Mouse (Mus musculus) CH12.LX (cell line): ENCODE measurements around the gene Pygm. TPM values are rescaled to one million over a fixed set of nuclear protein-coding genes. Genes with fewer than 3 reads are reported as not detected.

Source experiments
- DNase-seq: peaks from one replicate; pipeline ENCODE4 v3.0.0-alpha.2; 2013; ENCODE audit errors: extremely low read depth
- H3K27ac ChIP-seq: 2 replicates; pipeline ENCODE4 v1.5.1; 2012; ENCODE audit warnings: low read depth, mild to moderate bottlenecking, control low read depth, moderate library complexity; ENCODE audit not compliant: insufficient read depth
- H3K27me3 ChIP-seq: replicated peaks from 2 replicates; pipeline ENCODE3; 2012; ENCODE audit warnings: inconsistent platforms
- H3K36me3 ChIP-seq, 2 experiments: replicated peaks in 1 of 2; 2 replicates each; pipeline versions ENCODE3 to v1.6.1; 2012; ENCODE audit warnings: inconsistent platforms in 1 of 2, low read length in 1 of 2, mild to moderate bottlenecking in 1 of 2, mixed read lengths in 1 of 2, moderate library complexity in 1 of 2; ENCODE audit not compliant: control insufficient read depth in 1 of 2, insufficient read depth in 1 of 2
- H3K4me1 ChIP-seq, 2 experiments: 2 replicates each; pipeline ENCODE4 v1.6.1; 2012; ENCODE audit warnings: inconsistent platforms in 1 of 2, moderate library complexity in 1 of 2; ENCODE audit not compliant: insufficient read depth in 2 of 2, control insufficient read depth in 1 of 2
- H3K4me2 ChIP-seq: 2 replicates; pipeline ENCODE4 v1.6.1; 2012; ENCODE audit warnings: low read depth, mild to moderate bottlenecking, control low read depth; ENCODE audit not compliant: poor library complexity, insufficient read depth, severe bottlenecking
- H3K4me3 ChIP-seq, 3 experiments: fragments of 150-350 bp in 1 of 3; sonication (generic) in 1 of 3; replicated peaks in 1 of 3; 2 replicates each; pipeline versions ENCODE3 to v1.5.1; 2011 to 2012; ENCODE audit warnings: low read depth in 2 of 3, low read length in 2 of 3, mild to moderate bottlenecking in 2 of 3, moderate library complexity in 2 of 3, control low read depth in 1 of 3, improper control_type of control experiment in 1 of 3, inconsistent platforms in 1 of 3, mixed read lengths in 1 of 3; ENCODE audit not compliant: poor library complexity in 1 of 3
- H3K79me2 ChIP-seq: replicated peaks from 2 replicates; pipeline ENCODE4 v1.6.1; 2012; ENCODE audit warnings: mild to moderate bottlenecking, moderate library complexity; ENCODE audit not compliant: control insufficient read depth, poor library complexity, insufficient read depth, severe bottlenecking; ENCODE audit errors: extremely low read depth
- H3K9ac ChIP-seq: 2 replicates; pipeline ENCODE4 v1.6.1; 2012; ENCODE audit warnings: low read depth, mild to moderate bottlenecking, control low read depth, moderate library complexity; ENCODE audit not compliant: insufficient read depth
- H3K9me3 ChIP-seq: replicated peaks from 2 replicates; pipeline ENCODE3; 2012; ENCODE audit warnings: low read length, inconsistent platforms, mixed read lengths
- BHLHE40 ChIP-seq: IDR thresholded peaks from 2 replicates; pipeline ENCODE4 v1.6.1; 2011; ENCODE audit warnings: mild to moderate bottlenecking, low read depth, low read length, improper control_type of control experiment
- CHD2 ChIP-seq: IDR thresholded peaks from 2 replicates; pipeline ENCODE4 v1.6.1; 2011; ENCODE audit warnings: low read length, improper control_type of control experiment
- CTCF ChIP-seq, 2 experiments: IDR thresholded peaks in 1 of 2; conservative IDR thresholded peaks in 1 of 2; 2 replicates each; pipeline ENCODE4 v1.5.1; 2011 to 2012; ENCODE audit warnings: low read depth in 2 of 2, low read length in 2 of 2, improper control_type of control experiment in 1 of 2, inconsistent platforms in 1 of 2, mild to moderate bottlenecking in 1 of 2, moderate library complexity in 1 of 2
- E2F4 ChIP-seq: IDR thresholded peaks from 2 replicates; pipeline ENCODE4 v1.6.1; 2011; ENCODE audit warnings: low read depth, low read length, improper control_type of control experiment; ENCODE audit not compliant: insufficient replicate concordance
- ELF1 ChIP-seq: IDR thresholded peaks from 2 replicates; pipeline ENCODE4 v1.6.1; 2014; ENCODE audit warnings: low read depth, mild to moderate bottlenecking, inconsistent platforms, low read length, improper control_type of control experiment
- HCFC1 ChIP-seq: IDR thresholded peaks from 2 replicates; pipeline ENCODE4 v1.6.1; 2012; ENCODE audit warnings: low read depth, mild to moderate bottlenecking, inconsistent platforms, low read length, improper control_type of control experiment
- JUN ChIP-seq: IDR thresholded peaks from 2 replicates; pipeline ENCODE4 v1.6.1; 2011; ENCODE audit warnings: low read depth, mild to moderate bottlenecking, low read length, improper control_type of control experiment, moderate library complexity; ENCODE audit not compliant: insufficient read depth
- KAT2A ChIP-seq: IDR thresholded peaks from 2 replicates; pipeline ENCODE4 v1.6.1; 2012; ENCODE audit warnings: low read length, improper control_type of control experiment, inconsistent platforms; ENCODE audit not compliant: insufficient replicate concordance
- MAX ChIP-seq: IDR thresholded peaks from 2 replicates; pipeline ENCODE4 v1.6.1; 2011; ENCODE audit warnings: low read length, improper control_type of control experiment
- MEF2A ChIP-seq: IDR thresholded peaks from 2 replicates; pipeline ENCODE4 v1.6.1; 2014; ENCODE audit warnings: low read depth, mild to moderate bottlenecking, inconsistent platforms, low read length, improper control_type of control experiment, borderline replicate concordance
- NELFE ChIP-seq: IDR thresholded peaks from 2 replicates; pipeline ENCODE4 v1.6.1; 2011; ENCODE audit warnings: low read depth, low read length, improper control_type of control experiment
- NRF1 ChIP-seq: IDR thresholded peaks from 2 replicates; pipeline ENCODE4 v1.6.1; 2014; ENCODE audit warnings: low read depth, mild to moderate bottlenecking, inconsistent platforms, low read length, improper control_type of control experiment, moderate library complexity
- POLR2AphosphoS2 ChIP-seq: IDR thresholded peaks from 2 replicates; pipeline ENCODE4 v1.6.1; 2011; ENCODE audit warnings: low read depth, low read length, improper control_type of control experiment
- SIN3A ChIP-seq: IDR thresholded peaks from 2 replicates; pipeline ENCODE4 v1.6.1; 2012; ENCODE audit warnings: low read length, improper control_type of control experiment, inconsistent platforms
- TCF12 ChIP-seq: IDR thresholded peaks from 2 replicates; pipeline ENCODE4 v1.6.1; 2014; ENCODE audit warnings: low read depth, mild to moderate bottlenecking, inconsistent platforms, low read length, improper control_type of control experiment
- UBTF ChIP-seq: IDR thresholded peaks from 2 replicates; pipeline ENCODE4 v1.6.1; 2012; ENCODE audit warnings: low read depth, mild to moderate bottlenecking, inconsistent platforms, low read length, improper control_type of control experiment, moderate library complexity
- USF2 ChIP-seq: conservative IDR thresholded peaks from 2 replicates; pipeline ENCODE4 v1.6.1; 2011; ENCODE audit warnings: low read depth, low read length, improper control_type of control experiment
- ZKSCAN1 ChIP-seq: IDR thresholded peaks from 2 replicates; pipeline ENCODE4 v1.6.1; 2012; ENCODE audit warnings: low read depth, inconsistent platforms, low read length, improper control_type of control experiment, borderline replicate concordance
- ZNF384 ChIP-seq: IDR thresholded peaks from 2 replicates; pipeline ENCODE4 v1.6.1; 2012; ENCODE audit warnings: low read depth, low read length, improper control_type of control experiment, inconsistent platforms
- dilution Hi-C: fragments of 300-500 bp; cut with MboI; formaldehyde crosslinking; loops from 2 replicates; pipeline ENCODE4 v1.14.3; 2020; ENCODE audit warnings: low sequenced_read_pairs; ENCODE audit not compliant: extremely low pct_unique_long_range_greater_than_20kb, extremely low pct_ligation_motif_present
- in situ Hi-C: fragments of 300-500 bp; cut with MboI; formaldehyde crosslinking; loops from 3 replicates; pipeline ENCODE4 v1.14.3; 2019; ENCODE audit warnings: low sequenced_read_pairs, low pct_ligation_motif_present, low pct_unique_long_range_greater_than_20kb, mixed read lengths
- polyA plus RNA-seq: library from polyadenylated mRNA; unstranded; fragments of >175 nt; gene quantifications from 2 replicates; pipeline ENCODE4 v1.2.1, GENCODE M21; 2012; ENCODE audit warnings: low read depth; ENCODE audit not compliant: insufficient read length
- total RNA-seq, 2 experiments: library from RNA; depleted of rRNA; stranded (reverse); fragments of 300-350 nt in 1 of 2; fragments of >200 nt in 1 of 2; gene quantifications; 2 replicates each; pipeline ENCODE4 v1.2.3; 2012 to 2014

Gene Pygm
- total and polyA plus RNA-seq, 3 experiments: 0.32 to 2.0 (median 0.47) TPM

DNA sequence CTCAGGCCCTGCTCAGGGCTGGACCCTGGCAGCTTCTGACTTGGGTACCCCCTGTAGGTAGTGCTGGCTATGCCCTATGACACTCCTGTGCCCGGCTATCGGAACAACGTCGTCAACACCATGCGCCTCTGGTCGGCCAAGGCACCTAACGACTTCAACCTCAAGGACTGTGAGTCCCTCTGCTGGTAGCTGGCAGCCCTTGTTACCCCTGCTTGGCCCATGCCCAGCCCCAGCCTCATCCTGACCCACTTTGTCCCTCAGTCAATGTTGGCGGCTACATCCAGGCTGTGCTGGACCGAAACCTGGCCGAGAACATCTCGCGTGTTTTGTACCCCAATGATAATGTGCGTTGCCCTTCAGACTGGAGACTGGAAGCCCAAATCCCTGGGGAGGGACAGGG lies 3.8 kb downstream of the Pygm start:
- H3K4me1 ChIP-seq: peaks cover 9 to 12% of the 10 kb centered on the region in 2 experiments

DNA sequence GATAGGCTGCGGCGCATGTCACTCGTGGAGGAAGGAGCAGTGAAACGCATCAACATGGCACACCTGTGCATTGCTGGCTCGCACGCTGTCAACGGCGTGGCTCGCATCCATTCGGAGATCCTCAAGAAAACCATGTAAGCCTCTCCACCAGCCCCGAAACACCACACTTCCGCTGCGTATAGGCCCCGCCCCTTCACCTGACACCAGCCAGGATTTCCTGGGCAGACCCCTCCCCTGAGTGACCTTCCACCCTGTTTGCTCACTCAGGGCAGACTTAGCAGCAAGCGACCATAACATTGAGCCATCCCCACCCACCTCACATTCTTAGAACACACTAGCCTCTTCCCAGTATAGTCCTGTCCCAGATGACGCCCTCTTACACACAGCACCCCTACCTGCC lies 5.6 kb downstream of the Pygm start:
- Histone ChIP-seq H3K9me3 (no peaks in the 10 kb centered on the region), H3K4me1 (peaks cover 0 to 9% of the 10 kb centered on the region in 2 experiments; a peak in 2 of 4 replicates), H3K27ac (no peak overlapping the region), H3K27me3 (no peaks in the 10 kb centered on the region), H3K4me3 (peak overlapping the region in 2 of 3 experiments; percentile 35 to 68), H3K4me2 (peak overlapping the region; percentile 34), H3K9ac (peak overlapping the region; percentile 47; the same call in 1 of the 2 replicates), H3K36me3 (peaks cover 0 to 53% of the 10 kb centered on the region in 2 experiments), H3K79me2 (no peaks in the 10 kb centered on the region)
- TF ChIP-seq NRF1 (no peak), ZNF384 (no peak), SIN3A (no peak), CHD2 (no peak), ELF1 (peak; percentile 53), TCF12 (peak; percentile 42; the same call in 1 of the 2 replicates), MEF2A (0 out of 2 replicates have a peak, but pooled peaks have one; percentile 31), MAX (peak; percentile 29; the same call in 1 of the 2 replicates), NELFE (0 out of 2 replicates have a peak, but pooled peaks have one; percentile 25), HCFC1 (0 out of 2 replicates have a peak, but pooled peaks have one; percentile 26)
- in situ Hi-C loops (no loop called here), dilution Hi-C loops (no loop called here)
- DNase-seq: no peak

More for the DNA sequence above, 3.8 kb downstream of the Pygm start:
- H3K79me2 ChIP-seq: no peaks in the 10 kb centered on the region
- no peak for DNase-seq
- in situ Hi-C loops (no loop called here), dilution Hi-C loops (no loop called here)
- H3K36me3 ChIP-seq: peaks cover 0 to 45% of the 10 kb centered on the region in 2 experiments
- H3K27me3 ChIP-seq: no peaks in the 10 kb centered on the region
- H3K9ac ChIP-seq: no peak overlapping the region
- no peak overlapping the region for H3K4me3 ChIP-seq
- no peak overlapping the region for H3K27ac ChIP-seq
- no peak for TF ChIP-seq CTCF (conservative IDR thresholded peaks at IDR 0.05 in 1 of 2, IDR thresholded peaks at IDR 0.05 in 1 of 2; ENCODE audit: low read depth in 2 of 2, low read length in 2 of 2)
- TF ChIP-seq BHLHE40: no peak
- no peak for TF ChIP-seq MAX
- TF ChIP-seq UBTF: no peak
- TF ChIP-seq JUN: no peak
- no peak for TF ChIP-seq ELF1
- TF ChIP-seq KAT2A: no peak
- TF ChIP-seq POLR2AphosphoS2: no peak
- no peak for TF ChIP-seq USF2
- TF ChIP-seq TCF12: no peak
- TF ChIP-seq SIN3A: no peak
- TF ChIP-seq ZNF384: no peak
- TF ChIP-seq E2F4: no peak
- no peak for TF ChIP-seq ZKSCAN1
- H3K4me2 ChIP-seq: no peak overlapping the region
- H3K9me3 ChIP-seq: no peaks in the 10 kb centered on the region
